Comparison of ENCODE assay signal across 21 mouse cellular contexts in genomic region chr9:15734867-15735131, GRCm38 (mm10).
"Had no signal": no experiment of that assay in that cellular context is flagged by ENCODE, and none has a peak within 500 bp of the region (broad histone marks: within the 10 kb centered on the region; RNA-seq: fewer than 3 reads in every experiment).

No protein-coding gene starts in this region.

- H3K27ac ChIP-seq: heart, embryonic 13.5 days; heart, embryonic 15.5 days; hindbrain, embryonic 13.5 days; hindbrain, embryonic 15.5 days; hindbrain, postnatal 0 days; left cerebral cortex, adult 2 months; limb, embryonic 10.5 days; limb, embryonic 12.5 days; liver, embryonic 13.5 days; liver, embryonic 15.5 days had no signal

- H3K4me1 ChIP-seq: heart, embryonic 13.5 days; heart, embryonic 15.5 days; limb, embryonic 10.5 days; limb, embryonic 12.5 days; liver, embryonic 13.5 days; liver, embryonic 15.5 days had no signal

- H3K27me3 ChIP-seq: heart, embryonic 13.5 days; heart, embryonic 15.5 days; hindbrain, embryonic 13.5 days; hindbrain, embryonic 15.5 days; limb, embryonic 12.5 days; liver, embryonic 13.5 days; liver, embryonic 15.5 days had no signal

- H3K9ac ChIP-seq: heart, embryonic 13.5 days; heart, embryonic 15.5 days; hindbrain, embryonic 13.5 days; hindbrain, embryonic 15.5 days; limb, embryonic 12.5 days; liver, embryonic 13.5 days; liver, embryonic 15.5 days; liver, postnatal 0 days had no signal

- H3K4me3 ChIP-seq: heart, embryonic 13.5 days; heart, embryonic 15.5 days; hindbrain, embryonic 13.5 days; hindbrain, embryonic 15.5 days; left cerebral cortex, adult 2 months; limb, embryonic 10.5 days; limb, embryonic 12.5 days; liver, embryonic 13.5 days; liver, embryonic 15.5 days had no signal

- H3K36me3 ChIP-seq: liver, embryonic 13.5 days had no signal

- H3K9me3 ChIP-seq: heart, embryonic 13.5 days; heart, embryonic 15.5 days; hindbrain, embryonic 13.5 days; hindbrain, embryonic 15.5 days; limb, embryonic 10.5 days; limb, embryonic 12.5 days; liver, embryonic 13.5 days; liver, embryonic 15.5 days had no signal

- DNase-seq: gastrocnemius, postnatal 14 days; gastrocnemius, postnatal 36 days; heart, adult 18-20 months; heart, postnatal 14 days; heart, postnatal 36 days; kidney, adult 11 months; kidney, adult 8-10 months; kidney, postnatal 10 days; kidney, postnatal 25 days; liver; liver, embryonic 13.5 days; liver, postnatal 0 days had no signal
